Mouse (Mus musculus): Measurements from ENCODE around the gene Srprb.

GRCm38 (mm10) chr9:103140384-103140783 is 61.6 kb downstream of the Srprb start:
- TF ChIP-seq GATA1 (IDR thresholded peaks at IDR 0.05; ENCODE audit: low read length): no peak
- no peak for TF ChIP-seq TAL1 (IDR thresholded peaks at IDR 0.05; ENCODE audit: low read length)
